Mouse (Mus musculus): Measurements from ENCODE around the gene Pomgnt2. TPM values are rescaled to one million over a fixed set of nuclear protein-coding genes. Genes with fewer than 3 reads are reported as not detected.
A peak's percentile ranks its signal among the peaks of the same experiment; 100 is the strongest.

Gene Pomgnt2
- polyA plus RNA-seq, 1 experiment = 3.2 TPM

DNA sequence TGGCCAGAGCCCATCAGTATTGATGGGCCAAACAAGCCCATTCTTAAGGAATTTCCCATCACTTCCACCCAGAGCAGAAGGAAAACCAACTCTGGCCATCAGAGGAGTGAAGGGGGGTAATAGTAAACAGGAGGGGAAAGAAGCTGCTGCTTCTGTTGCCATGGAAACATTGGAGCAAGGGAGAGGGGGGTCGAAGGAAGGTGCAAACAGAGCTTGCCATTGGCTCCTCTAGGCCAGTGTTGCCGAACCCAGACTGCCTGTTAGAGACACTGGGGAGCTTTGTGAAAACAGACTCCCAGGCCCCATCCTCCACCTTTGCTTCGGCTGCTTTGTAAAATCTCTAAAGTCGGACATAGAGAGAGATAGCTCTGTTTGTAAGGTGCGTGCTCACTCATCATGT is 33.8 kb upstream of the Pomgnt2 start:
- WGBS = 89% methylated on average over 5 of the region's 5 CpGs
- Histone ChIP-seq H3K4me1 (ENCODE audit: control insufficient read depth, insufficient read depth, insufficient read length) (no peaks in the 10 kb centered on the region), H3K27ac (ENCODE audit: insufficient read depth, low read length) (no peak overlapping the region), H3K4me3 (ENCODE audit: extremely low read depth, insufficient read depth, insufficient read length) (no peak overlapping the region), H3K36me3 (ENCODE audit: control insufficient read depth, insufficient read depth, low read length) (no peaks in the 10 kb centered on the region), H3K27me3 (ENCODE audit: control insufficient read depth, insufficient read depth, low read length) (no peaks in the 10 kb centered on the region)
- TF ChIP-seq POLR2A (IDR thresholded peaks at IDR 0.05; ENCODE audit: low read depth, low read length) (no peak), CTCF (IDR thresholded peaks at IDR 0.05; ENCODE audit: extremely low read depth, insufficient read depth, insufficient read length, insufficient replicate concordance) (no peak)
- DNase-seq (ENCODE audit: low read depth in 1 of 2, low spot score in 2 of 2) = no peak

DNA sequence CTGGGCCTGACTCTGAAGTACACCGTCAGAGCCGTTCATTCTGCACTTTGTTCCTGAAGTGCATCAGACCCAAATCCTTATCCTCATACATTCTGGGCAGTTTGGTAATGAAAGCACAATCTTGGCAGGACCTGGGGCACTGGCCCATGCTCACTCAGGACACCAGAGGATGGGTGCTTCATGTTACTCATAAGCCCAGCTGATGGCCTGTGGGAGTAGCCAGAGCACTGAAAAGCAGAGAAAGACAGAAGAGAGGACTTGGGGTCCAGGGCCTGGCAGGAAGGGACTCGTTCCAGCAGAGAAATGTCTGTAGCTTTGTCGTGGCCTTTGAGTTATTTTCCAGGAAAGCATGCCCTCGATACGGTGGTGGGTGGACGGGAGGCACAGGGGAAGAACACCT is 32.9 kb upstream of the Pomgnt2 start:
- WGBS = 98% methylated on average over 7 of the region's 7 CpGs
- H3K27ac ChIP-seq (ENCODE audit: insufficient read depth, low read length) = no peak overlapping the region
- H3K36me3 ChIP-seq (ENCODE audit: control insufficient read depth, insufficient read depth, low read length) = no peaks in the 10 kb centered on the region
- no peaks in the 10 kb centered on the region for H3K4me1 ChIP-seq (ENCODE audit: control insufficient read depth, insufficient read depth, insufficient read length)
- DNase-seq (ENCODE audit: low read depth in 1 of 2, low spot score in 2 of 2) = no peak
- H3K27me3 ChIP-seq (ENCODE audit: control insufficient read depth, insufficient read depth, low read length) = no peaks in the 10 kb centered on the region
- TF ChIP-seq POLR2A (IDR thresholded peaks at IDR 0.05; ENCODE audit: low read depth, low read length) (no peak), CTCF (IDR thresholded peaks at IDR 0.05; ENCODE audit: extremely low read depth, insufficient read depth, insufficient read length, insufficient replicate concordance) (no peak)
- no peak overlapping the region for H3K4me3 ChIP-seq (ENCODE audit: extremely low read depth, insufficient read depth, insufficient read length)

DNA sequence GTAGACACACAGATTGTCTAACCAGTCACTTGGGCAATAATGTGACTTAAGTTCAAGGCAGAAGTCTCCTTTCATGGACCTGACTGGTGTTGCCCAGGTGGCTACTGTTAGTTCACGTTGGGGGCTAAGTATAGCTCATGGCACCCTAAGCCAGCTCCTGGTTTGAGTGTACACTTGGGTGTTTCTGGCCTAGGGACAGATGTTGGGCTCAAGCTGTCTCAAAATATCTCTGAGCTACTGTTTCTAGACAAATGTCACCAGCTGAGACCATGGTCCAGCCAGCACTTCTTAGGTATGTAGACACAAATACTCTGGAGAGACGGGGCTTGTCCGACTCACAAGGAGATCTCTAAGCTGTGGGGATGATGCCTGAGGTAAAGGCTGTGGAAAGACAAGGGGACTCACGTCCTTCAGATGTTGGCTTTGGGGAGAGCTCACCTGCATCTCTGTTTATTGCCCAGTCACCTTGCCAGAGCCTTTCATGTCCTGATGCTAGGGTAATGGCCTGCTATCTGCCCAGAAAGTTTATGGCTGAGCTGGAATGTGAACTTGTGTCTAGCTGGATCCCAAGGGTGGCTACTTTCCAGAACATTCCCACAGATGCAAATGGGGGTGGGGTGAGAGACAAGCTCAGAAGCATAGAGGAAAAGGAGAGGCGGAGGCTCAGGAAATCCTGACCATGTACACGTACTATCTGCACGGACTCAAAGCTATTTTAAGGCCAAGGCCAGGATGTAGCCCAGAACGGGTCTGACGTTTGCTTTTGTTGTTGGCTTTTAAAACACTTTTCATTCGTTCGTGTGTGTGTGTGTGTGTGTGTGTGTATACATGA is 31.2 kb upstream of the Pomgnt2 start:
- Histone ChIP-seq H3K36me3 (ENCODE audit: control insufficient read depth, insufficient read depth, low read length) (no peaks in the 10 kb centered on the region), H3K27ac (ENCODE audit: insufficient read depth, low read length) (0 out of 2 replicates have a peak overlapping the region, but pooled peaks have one; percentile 18), H3K27me3 (ENCODE audit: control insufficient read depth, insufficient read depth, low read length) (no peaks in the 10 kb centered on the region), H3K4me3 (ENCODE audit: extremely low read depth, insufficient read depth, insufficient read length) (no peak overlapping the region), H3K4me1 (ENCODE audit: control insufficient read depth, insufficient read depth, insufficient read length) (no peaks in the 10 kb centered on the region)
- 45% methylated on average over 11 of the region's 11 CpGs for WGBS
- TF ChIP-seq CTCF (IDR thresholded peaks at IDR 0.05; ENCODE audit: extremely low read depth, insufficient read depth, insufficient read length, insufficient replicate concordance) = no peak
- no peak for TF ChIP-seq POLR2A (IDR thresholded peaks at IDR 0.05; ENCODE audit: low read depth, low read length)
- no peak for DNase-seq (ENCODE audit: low read depth in 1 of 2, low spot score in 2 of 2)

DNA sequence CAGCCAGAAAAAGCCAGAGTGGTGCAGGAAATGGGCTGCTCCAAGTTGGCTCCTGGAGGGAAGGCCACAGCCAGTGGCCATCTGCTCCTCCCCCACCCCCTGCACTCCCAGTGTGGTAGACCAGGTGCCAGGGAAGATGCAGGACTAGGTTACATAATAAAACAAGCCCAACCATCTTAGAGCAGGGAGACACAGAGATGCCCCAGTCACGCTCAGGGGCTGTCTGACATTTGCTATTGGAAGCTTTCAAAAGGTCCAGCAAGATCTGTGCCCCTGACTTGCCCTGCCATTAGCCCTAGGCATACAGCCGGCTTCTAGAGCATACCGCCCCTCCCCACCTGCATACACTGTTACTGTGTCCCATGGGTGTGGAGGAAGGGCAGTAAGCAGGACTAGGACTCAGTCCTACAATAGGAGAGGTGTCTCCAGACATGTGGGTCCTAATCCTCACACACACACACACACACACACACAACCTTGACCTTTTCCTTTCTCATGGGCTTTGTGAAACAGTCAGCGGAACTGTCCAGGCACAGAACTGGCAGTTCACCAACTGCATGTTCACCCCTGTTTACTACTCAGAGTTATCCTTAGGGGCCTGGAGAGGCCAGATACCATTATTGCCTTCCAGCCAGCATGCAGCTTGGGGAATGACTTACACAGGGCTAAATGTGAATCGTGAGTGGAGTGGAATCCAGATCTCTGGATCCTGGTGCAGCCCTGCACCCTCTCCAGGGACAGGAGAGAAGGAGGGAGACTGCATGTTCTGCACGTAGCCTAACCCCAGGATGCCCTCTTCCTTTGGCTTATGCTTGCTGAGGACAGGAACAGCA is 30.4 kb upstream of the Pomgnt2 start:
- Histone ChIP-seq H3K36me3 (ENCODE audit: control insufficient read depth, insufficient read depth, low read length) (no peaks in the 10 kb centered on the region), H3K27ac (ENCODE audit: insufficient read depth, low read length) (peak overlapping the region; percentile 45; the same call in 1 of the 2 replicates), H3K27me3 (ENCODE audit: control insufficient read depth, insufficient read depth, low read length) (no peaks in the 10 kb centered on the region), H3K4me1 (ENCODE audit: control insufficient read depth, insufficient read depth, insufficient read length) (no peaks in the 10 kb centered on the region), H3K4me3 (ENCODE audit: extremely low read depth, insufficient read depth, insufficient read length) (no peak overlapping the region)
- 88% methylated on average over 6 of the region's 6 CpGs for WGBS
- no peak for TF ChIP-seq POLR2A (IDR thresholded peaks at IDR 0.05; ENCODE audit: low read depth, low read length)
- TF ChIP-seq CTCF (IDR thresholded peaks at IDR 0.05; ENCODE audit: extremely low read depth, insufficient read depth, insufficient read length, insufficient replicate concordance) = no peak
- DNase-seq (ENCODE audit: low read depth in 1 of 2, low spot score in 2 of 2) = no peak

DNA sequence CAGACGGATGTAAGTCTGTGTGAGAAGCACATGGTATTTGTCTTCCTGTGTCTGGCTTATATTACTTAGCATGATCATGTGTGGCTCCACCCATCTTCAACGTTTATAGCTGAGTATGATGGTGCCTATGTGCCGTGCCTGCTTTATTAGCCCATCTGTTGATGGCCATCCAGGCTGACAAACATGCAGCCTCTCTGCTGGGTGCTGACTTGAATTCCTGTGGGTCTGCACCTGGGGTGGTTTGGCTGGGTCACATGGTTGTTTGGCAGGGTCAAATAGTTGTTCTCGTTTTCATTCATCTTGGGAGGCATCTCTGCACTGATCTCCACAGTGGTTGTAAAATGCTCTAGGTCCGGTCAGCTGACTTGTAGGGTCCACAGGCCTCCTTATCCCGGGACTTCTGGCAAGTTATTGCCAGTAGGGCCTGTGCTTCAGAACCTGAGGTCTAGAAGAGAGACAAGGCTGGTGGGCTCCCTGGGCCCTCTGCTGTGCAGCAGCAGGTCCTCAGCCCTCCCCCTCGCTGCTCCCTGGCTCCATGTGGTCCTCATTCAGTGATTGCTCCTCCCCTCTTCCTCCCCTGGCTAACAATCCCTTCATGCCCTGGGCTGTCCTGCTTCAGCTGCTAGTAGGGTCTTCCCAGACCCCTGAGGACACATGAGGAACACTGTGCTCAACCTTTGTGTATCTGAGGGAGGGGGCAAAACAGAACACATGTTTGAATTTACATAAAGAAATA is 29.1 kb upstream of the Pomgnt2 start:
- Histone ChIP-seq H3K36me3 (ENCODE audit: control insufficient read depth, insufficient read depth, low read length) (no peaks in the 10 kb centered on the region), H3K4me1 (ENCODE audit: control insufficient read depth, insufficient read depth, insufficient read length) (no peaks in the 10 kb centered on the region), H3K27ac (ENCODE audit: insufficient read depth, low read length) (no peak overlapping the region), H3K27me3 (ENCODE audit: control insufficient read depth, insufficient read depth, low read length) (no peaks in the 10 kb centered on the region), H3K4me3 (ENCODE audit: extremely low read depth, insufficient read depth, insufficient read length) (no peak overlapping the region)
- no peak for TF ChIP-seq POLR2A (IDR thresholded peaks at IDR 0.05; ENCODE audit: low read depth, low read length)
- TF ChIP-seq CTCF (IDR thresholded peaks at IDR 0.05; ENCODE audit: extremely low read depth, insufficient read depth, insufficient read length, insufficient replicate concordance) = no peak
- DNase-seq (ENCODE audit: low read depth in 1 of 2, low spot score in 2 of 2) = no peak
- 68% methylated on average over 7 of the region's 7 CpGs for WGBS

DNA sequence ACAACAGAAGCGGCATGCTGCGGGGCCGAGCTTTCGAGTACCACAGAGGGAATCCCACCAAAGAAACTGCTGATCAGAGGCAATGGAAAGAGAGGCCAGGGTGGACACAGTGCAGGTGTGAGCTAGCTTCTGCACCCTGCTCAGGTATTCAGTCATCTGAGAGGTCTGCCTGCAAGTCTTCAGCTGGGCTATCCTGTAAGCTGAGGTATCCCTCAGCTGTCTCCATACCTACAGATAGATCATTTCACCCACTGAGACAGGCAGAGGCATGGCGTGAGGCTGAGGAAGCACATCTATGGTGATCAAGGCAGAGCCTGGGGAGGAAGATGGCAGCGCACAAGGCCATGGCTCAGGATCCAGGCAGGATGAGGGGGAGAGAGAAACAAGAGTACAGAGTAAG is 27.5 kb upstream of the Pomgnt2 start:
- Histone ChIP-seq H3K27ac (ENCODE audit: insufficient read depth, low read length) (no peak overlapping the region), H3K4me3 (ENCODE audit: extremely low read depth, insufficient read depth, insufficient read length) (no peak overlapping the region), H3K4me1 (ENCODE audit: control insufficient read depth, insufficient read depth, insufficient read length) (no peaks in the 10 kb centered on the region), H3K27me3 (ENCODE audit: control insufficient read depth, insufficient read depth, low read length) (no peaks in the 10 kb centered on the region), H3K36me3 (ENCODE audit: control insufficient read depth, insufficient read depth, low read length) (no peaks in the 10 kb centered on the region)
- 90% methylated on average over 6 of the region's 6 CpGs for WGBS
- no peak for DNase-seq (ENCODE audit: low read depth in 1 of 2, low spot score in 2 of 2)
- TF ChIP-seq CTCF (IDR thresholded peaks at IDR 0.05; ENCODE audit: extremely low read depth, insufficient read depth, insufficient read length, insufficient replicate concordance) (no peak), POLR2A (IDR thresholded peaks at IDR 0.05; ENCODE audit: low read depth, low read length) (no peak)

All from spleen, adult 2 months (tissue).